Mouse (Mus musculus): ENCODE measurements around the gene Uncx. TPM values are rescaled to one million over a fixed set of nuclear protein-coding genes. Genes with fewer than 3 reads are reported as not detected.

Uncx gene
- polyA plus RNA-seq, 1 experiment from 2014 or later: not detected

DNA sequence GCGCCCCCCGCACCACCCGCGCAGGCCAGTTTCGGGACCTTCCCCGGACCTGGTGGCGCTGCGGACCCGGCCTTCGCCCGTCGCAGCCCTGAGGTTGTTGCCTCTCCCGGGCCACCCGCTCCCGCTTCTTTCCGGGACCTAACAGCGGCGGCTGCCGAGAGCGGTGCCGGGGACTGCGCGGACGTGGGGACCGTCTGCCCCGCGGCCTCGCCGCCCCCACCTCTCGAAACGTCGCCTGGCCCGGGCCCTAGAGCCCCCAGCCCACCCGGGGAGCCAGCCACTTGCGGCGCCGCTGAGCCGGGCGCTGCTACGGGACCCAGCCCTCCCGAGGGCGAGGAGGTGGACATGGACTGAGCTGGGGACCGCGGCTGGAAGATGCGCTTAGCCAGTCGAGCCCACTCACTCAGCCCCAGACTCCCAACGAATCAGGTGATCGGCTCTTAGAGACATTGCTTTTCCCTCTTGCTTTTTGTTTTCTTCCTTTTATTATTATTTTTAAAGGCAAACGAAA, 4.2 kb downstream of the Uncx start:
- 2% methylated on average over 45 of the region's 49 CpGs for WGBS (ENCODE audit: missing documents)
- H3K27ac ChIP-seq: no peak overlapping the region

DNA sequence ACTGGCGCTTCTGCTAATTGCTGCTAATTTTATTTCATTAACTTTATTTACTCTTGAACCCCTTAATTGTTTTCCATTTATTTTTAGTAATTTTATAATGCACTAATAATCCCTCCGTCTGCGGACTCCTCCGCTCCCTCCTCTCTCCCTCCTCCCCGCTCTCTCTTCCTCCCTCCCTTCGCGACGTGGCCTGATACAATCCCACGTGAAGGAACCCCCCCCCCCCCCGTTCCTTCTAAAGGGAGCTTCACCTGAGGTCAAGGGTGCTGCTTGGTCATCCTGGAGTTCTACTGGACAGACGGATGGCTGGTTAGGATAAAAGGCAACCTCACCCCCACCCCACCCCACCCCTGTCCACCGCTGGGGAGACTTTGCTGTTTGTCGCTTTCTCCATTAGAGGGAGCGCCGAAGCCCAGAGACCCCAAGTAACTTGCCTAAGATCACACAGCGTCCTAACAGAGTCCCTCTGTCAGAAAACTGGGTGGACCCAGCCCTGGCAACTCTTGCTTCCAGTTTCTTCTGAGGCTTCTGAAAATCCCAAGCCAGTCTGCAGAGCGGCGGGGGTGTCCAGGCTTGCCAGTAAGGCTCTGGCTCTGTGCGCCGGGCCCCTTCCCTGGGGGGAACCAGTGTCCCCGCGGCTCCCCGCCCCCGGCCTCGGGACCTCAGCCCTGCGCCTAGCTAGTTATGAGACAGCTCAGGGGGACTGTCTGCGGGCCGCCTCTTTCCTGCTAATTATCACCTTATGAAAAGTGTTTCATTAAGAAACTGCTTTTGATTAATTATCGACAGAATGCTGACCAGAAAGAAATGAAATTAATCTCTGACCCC, 10.4 kb downstream of the Uncx start:
- no peaks in the 10 kb centered on the region for H3K79me2 ChIP-seq (ENCODE audit: inconsistent target)
- no peak overlapping the region for H3K4me3 ChIP-seq (ENCODE audit: inconsistent target)
- H3K36me3 ChIP-seq (ENCODE audit: inconsistent target): no peaks in the 10 kb centered on the region
- no peak overlapping the region for H3K27ac ChIP-seq
- 18% methylated on average over 25 of the region's 29 CpGs for WGBS (ENCODE audit: missing documents)

More for the DNA sequence above, 4.2 kb downstream of the Uncx start:
- Histone ChIP-seq H3K79me2 (ENCODE audit: inconsistent target) (no peaks in the 10 kb centered on the region), H3K36me3 (ENCODE audit: inconsistent target) (no peaks in the 10 kb centered on the region), H3K4me3 (ENCODE audit: inconsistent target) (no peak overlapping the region)

DNA sequence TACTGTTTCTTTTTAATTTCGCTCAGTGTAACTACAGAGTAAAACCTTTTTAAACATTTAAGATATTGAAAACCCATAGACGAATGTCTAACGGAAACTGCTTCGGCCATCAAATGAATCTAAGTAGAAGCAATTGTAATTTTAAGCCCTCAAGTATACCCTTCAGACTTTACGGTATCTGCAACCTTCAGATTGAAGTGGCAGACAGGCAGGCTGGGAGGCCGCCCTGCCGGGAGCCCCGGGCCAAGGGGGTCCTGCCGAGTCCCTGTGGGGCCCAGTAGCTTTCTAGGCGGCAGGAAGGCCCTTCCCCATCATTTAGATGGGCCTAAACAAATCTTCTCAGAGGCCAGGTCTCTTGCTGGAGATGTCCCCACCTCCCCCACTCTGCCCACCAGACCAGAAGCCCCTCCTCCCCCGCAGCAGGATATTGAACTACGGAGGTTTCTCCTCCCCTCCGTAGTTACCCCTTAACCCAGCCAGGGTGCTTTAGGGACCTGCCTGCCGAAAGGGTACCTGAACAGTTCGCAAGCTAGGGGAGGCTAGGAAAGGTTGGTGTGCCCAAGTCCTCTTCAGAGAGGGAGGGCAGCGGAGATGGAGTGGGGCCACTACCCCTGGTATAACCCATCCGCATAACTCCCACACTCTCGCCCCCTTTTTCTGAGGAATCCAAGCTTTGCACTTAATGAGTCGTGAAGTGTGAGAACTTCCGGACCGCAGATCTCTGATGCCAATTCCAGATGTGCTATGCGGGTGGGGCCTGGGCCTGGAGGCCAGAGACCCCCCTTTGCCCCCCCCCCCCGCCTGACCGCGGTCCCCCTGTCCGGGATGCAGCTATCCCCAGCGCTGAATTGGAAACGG, 11.4 kb downstream of the Uncx start:
- no peak overlapping the region for H3K27ac ChIP-seq
- no peaks in the 10 kb centered on the region for H3K36me3 ChIP-seq (ENCODE audit: inconsistent target)
- WGBS (ENCODE audit: missing documents): 16% methylated on average over 25 of the region's 28 CpGs
- H3K4me3 ChIP-seq (ENCODE audit: inconsistent target): no peak overlapping the region
- no peaks in the 10 kb centered on the region for H3K79me2 ChIP-seq (ENCODE audit: inconsistent target)

DNA sequence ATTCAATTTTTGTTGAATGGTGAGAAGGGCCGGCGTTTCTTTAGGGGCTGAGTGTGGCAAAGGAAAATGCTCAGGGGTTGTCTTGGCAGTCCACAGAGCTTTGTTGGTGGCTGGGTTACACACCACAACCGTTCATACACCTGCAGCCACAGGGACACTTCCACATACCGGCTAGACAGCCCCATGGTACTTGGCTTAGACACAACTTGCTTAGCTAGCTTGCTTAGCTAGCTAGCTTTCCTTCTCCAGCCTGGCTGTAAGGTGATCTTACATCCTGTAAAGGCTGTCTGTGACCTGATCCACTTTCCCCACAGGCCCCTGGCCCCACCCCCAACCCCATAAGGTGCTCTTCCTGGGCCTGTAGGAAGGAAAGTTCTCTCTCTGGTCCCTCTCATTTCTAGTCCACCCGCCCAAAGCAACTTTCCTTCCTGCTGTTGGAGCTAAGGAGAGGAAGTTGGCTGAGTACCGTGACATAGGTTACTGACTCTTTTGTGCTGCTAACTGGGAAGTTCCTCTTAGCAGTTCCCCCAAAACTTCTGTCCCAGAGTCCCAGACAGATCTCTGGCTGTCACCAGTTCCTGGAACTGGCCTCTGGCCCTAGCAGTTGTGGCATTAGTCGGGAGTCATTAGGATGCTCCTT, 12.3 kb downstream of the Uncx start:
- 2% methylated on average over 7 of the region's 7 CpGs for WGBS (ENCODE audit: missing documents)
- H3K36me3 ChIP-seq (ENCODE audit: inconsistent target): no peaks in the 10 kb centered on the region
- no peak overlapping the region for H3K4me3 ChIP-seq (ENCODE audit: inconsistent target)
- H3K27ac ChIP-seq: no peak overlapping the region
- H3K79me2 ChIP-seq (ENCODE audit: inconsistent target): no peaks in the 10 kb centered on the region

DNA sequence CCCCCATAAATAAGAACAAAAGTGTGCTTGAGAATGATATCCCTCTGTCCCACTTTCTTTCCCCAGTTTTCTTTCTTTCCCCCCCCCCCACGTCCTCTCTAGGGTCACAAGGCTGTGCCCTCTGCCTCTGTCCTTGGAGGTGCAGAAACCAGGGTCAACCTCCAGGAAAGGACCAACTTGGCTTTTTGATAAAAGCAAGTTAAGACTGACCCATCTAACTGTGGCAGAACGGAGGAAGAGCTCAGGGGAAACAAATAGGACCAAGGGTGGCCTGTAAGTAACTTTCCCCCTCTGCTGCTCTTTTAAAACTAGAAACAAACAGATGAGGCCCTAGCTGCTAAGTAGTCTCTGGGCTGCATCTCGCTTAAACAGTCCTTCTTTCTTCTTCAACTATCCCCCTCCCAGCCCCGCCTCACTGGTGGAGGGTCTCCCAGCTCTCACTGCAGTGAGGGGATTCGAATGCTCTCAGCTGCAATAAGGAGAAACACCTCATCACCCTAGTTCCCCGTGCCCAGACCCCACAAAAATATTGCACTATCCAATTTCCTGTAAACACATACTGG, 12.9 kb downstream of the Uncx start:
- WGBS (ENCODE audit: missing documents): 27% methylated on average over 6 of the region's 6 CpGs
- no peak overlapping the region for H3K4me3 ChIP-seq (ENCODE audit: inconsistent target)
- no peaks in the 10 kb centered on the region for H3K36me3 ChIP-seq (ENCODE audit: inconsistent target)
- no peak overlapping the region for H3K27ac ChIP-seq
- no peaks in the 10 kb centered on the region for H3K79me2 ChIP-seq (ENCODE audit: inconsistent target)

DNA sequence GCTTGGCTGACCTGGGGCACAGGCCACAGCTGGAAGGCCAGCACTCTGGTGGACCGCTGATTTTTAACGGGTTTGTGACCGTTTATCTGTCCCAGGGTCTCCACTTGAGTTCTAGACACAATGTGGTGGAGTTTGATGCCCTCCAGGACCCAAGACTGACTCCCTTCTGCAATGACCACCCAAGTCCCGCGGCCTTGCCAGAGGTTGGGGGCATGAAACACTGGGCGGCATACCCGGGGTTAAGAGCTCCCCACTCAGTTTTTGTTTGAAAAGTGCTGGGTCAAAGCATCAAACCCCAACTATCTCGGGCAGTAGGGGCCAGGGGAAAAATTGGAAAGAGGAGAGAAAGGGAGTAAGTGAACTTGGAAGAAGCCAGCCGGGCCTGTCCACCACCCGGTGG, 13.8 kb downstream of the Uncx start:
- H3K4me3 ChIP-seq (ENCODE audit: inconsistent target): no peak overlapping the region
- H3K79me2 ChIP-seq (ENCODE audit: inconsistent target): no peaks in the 10 kb centered on the region
- H3K27ac ChIP-seq: no peak overlapping the region
- 16% methylated on average over 10 of the region's 10 CpGs for WGBS (ENCODE audit: missing documents)
- no peaks in the 10 kb centered on the region for H3K36me3 ChIP-seq (ENCODE audit: inconsistent target)

DNA sequence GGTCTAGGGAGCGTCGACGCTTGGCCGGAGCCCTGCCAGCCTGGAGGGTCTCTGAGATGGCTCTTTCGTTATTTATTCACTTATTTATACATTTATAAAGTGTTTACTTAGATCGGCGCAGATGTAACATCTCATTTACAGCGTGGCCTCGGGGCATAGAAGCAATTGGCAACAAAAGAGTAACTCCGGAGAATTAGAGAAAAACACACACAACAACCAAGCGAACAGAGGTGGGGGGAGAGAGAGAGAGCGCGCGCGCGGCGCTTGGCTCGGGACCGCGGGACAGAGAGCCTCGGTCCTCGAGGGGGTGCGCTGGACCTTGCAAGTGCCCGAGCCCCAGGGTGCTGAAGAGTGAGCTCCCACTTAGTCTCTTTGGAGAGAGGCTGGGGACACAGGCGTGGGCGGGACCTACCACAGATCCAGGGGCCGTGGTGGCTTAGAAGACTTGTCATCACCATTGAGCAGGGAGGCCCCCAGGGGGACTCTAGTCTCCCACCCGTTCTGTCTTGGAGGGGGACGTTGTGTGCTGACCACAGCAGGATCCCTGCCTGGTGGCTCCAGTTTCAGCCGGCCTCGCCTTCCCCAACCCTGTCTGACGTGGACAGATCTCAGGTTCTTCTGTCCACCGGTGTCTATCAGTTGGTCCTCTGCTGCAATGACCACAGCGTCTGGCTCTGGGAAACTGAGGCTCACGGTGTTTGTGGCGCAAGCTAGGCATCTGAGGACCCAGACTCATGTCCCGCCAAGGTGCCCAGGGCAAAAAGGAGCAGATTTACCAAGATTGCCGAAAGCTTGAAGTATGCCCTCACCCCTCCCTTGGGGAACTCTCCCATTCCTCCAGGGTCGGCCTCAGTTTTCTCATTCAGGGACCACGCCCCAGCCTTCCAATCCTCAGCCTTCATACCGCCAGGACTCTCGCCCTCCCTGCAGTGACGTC, 14.5 kb downstream of the Uncx start:
- H3K27ac ChIP-seq: no peak overlapping the region
- no peaks in the 10 kb centered on the region for H3K79me2 ChIP-seq (ENCODE audit: inconsistent target)
- WGBS (ENCODE audit: missing documents): 11% methylated on average over 39 of the region's 43 CpGs
- no peaks in the 10 kb centered on the region for H3K36me3 ChIP-seq (ENCODE audit: inconsistent target)
- H3K4me3 ChIP-seq (ENCODE audit: inconsistent target): no peak overlapping the region

DNA sequence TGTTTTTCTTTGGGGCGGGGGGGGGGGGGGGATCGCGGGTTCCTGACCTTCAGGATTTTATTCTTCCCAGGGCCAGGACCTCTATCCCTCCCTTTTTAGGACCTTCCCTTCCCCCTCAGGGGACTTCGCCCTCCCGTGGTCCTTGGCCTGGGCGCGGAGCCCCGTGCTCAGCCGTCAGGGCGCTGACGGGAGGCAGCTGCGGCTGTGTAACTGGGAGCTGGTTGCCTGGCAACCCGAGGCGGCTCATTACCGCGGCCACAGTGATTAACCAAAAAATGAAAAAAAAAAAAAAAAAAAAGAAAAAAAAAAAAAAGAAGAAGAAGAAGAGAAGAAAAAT, 15.1 kb downstream of the Uncx start:
- H3K4me3 ChIP-seq (ENCODE audit: inconsistent target): no peak overlapping the region
- no peaks in the 10 kb centered on the region for H3K79me2 ChIP-seq (ENCODE audit: inconsistent target)
- 0% methylated on average over 7 of the region's 16 CpGs for WGBS (ENCODE audit: missing documents)
- H3K36me3 ChIP-seq (ENCODE audit: inconsistent target): no peaks in the 10 kb centered on the region
- no peak overlapping the region for H3K27ac ChIP-seq

DNA sequence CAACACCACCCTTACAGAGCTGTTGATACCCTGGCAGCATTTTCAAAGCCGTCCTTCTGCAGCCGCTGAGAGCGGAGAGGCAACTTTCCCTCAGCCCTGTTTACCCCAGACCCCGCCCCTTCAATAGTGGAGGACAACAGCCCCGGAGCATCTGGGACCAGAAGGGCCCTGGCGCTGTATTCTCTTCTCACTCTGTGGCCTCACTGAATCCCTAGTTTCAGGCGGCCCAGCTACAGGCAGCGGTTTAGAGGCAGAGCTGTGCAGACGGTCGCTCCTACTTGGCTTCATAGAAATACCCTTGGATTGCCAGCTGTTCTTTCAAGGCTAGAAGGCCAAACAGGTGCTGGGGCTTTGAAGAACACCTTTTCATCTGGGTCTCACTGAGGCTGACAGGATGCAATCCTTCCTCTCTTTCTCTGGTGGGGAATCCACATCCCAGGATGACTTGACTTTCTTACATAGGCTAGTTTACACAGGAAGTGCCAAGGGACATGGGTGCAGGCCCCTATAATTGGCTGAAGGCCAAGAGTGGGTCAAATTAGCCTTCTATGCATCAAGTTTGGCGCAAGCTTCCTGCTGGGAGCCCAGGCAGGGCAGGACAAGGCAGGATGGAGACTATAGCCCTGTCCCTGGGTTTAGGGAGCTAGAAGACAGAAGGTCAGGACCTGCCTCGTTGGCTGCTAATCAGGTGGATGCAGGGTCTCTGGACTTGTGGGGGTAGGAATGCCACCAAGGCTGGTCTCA, 15.8 kb downstream of the Uncx start:
- Histone ChIP-seq H3K36me3 (ENCODE audit: inconsistent target) (no peaks in the 10 kb centered on the region), H3K27ac (no peak overlapping the region), H3K79me2 (ENCODE audit: inconsistent target) (no peaks in the 10 kb centered on the region), H3K4me3 (ENCODE audit: inconsistent target) (no peak overlapping the region)
- WGBS (ENCODE audit: missing documents): 30% methylated on average over 12 of the region's 12 CpGs

DNA sequence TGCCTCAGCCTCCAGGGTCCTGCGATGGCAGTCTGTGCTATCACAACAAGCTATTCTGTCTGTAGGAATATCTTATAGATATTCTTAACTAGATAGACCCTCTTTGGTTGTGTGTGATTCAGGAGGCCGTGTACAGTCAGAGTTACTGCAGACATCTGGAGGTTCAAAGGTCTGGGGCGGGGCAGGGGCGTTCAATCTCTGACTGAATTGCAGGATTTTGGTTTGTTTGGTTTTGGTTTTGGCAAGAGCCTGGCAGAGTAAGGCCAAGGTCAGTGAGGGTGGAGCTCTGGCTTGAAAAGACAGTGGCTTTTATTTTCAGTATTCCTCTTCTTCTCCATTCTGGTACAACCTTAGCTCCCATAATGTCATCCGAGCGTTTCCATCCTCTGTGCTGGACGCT, 16.5 kb downstream of the Uncx start:
- Histone ChIP-seq H3K4me3 (ENCODE audit: inconsistent target) (no peak overlapping the region), H3K36me3 (ENCODE audit: inconsistent target) (no peaks in the 10 kb centered on the region), H3K27ac (no peak overlapping the region), H3K79me2 (ENCODE audit: inconsistent target) (no peaks in the 10 kb centered on the region)
- WGBS (ENCODE audit: missing documents): 60% methylated on average over 7 of the region's 7 CpGs

DNA sequence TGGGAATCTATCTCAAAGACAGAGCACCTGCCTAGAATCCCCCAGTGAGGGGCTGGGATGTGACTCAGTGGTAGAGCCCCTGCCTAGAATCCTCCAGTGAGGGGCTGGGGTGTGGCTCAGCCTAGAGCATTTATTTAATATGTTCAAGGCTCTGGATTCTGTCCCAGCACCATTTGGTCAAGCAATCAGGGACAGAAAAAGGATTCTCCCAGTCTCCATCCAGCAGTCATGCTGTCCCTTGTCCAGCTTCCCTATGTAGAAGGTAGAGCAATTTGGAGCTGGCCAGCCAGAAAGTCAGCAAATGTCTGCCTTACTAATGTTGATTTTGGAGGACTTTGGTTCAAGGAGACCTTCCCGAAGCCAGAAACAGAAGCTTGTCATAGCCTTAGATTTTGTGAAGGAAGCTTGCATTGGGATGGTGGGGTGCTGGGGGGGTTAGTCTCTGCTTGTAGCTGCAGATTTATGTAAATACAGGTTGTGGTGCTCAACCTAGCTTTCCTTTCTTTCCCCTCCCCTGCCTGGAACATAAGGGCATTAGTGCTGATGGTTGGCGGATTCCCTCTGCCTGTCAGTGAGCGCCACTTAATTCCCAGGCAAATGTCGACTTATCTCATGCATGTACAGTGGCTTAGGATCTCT, 18.2 kb downstream of the Uncx start:
- no peaks in the 10 kb centered on the region for H3K36me3 ChIP-seq (ENCODE audit: inconsistent target)
- H3K79me2 ChIP-seq (ENCODE audit: inconsistent target): no peaks in the 10 kb centered on the region
- 78% methylated on average over 4 of the region's 4 CpGs for WGBS (ENCODE audit: missing documents)
- no peak overlapping the region for H3K4me3 ChIP-seq (ENCODE audit: inconsistent target)
- no peak overlapping the region for H3K27ac ChIP-seq

DNA sequence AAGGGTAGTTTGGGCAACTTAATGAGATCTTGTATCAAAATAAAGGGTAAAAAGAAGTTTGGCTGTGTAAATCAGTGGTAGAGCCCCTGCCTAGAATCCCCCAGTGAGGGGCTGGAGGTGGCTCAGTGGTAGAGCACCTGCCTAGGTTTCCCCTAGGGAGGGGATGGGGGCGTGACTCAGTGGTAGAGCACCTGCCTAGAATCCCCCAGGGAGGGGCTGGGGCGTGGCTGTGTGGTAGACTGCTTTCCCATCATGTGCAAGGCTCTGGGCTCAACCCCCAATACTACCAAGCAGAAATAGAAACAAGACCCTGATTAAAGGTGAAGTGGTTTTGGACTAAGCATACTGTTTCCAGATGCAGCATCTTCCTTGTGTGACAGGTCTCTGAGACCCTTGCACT, 21.4 kb downstream of the Uncx start:
- H3K36me3 ChIP-seq (ENCODE audit: inconsistent target): no peaks in the 10 kb centered on the region
- no peak overlapping the region for H3K27ac ChIP-seq
- no peak overlapping the region for H3K4me3 ChIP-seq (ENCODE audit: inconsistent target)
- no peaks in the 10 kb centered on the region for H3K79me2 ChIP-seq (ENCODE audit: inconsistent target)
- WGBS (ENCODE audit: missing documents): 53% methylated on average over 2 of the region's 2 CpGs

DNA sequence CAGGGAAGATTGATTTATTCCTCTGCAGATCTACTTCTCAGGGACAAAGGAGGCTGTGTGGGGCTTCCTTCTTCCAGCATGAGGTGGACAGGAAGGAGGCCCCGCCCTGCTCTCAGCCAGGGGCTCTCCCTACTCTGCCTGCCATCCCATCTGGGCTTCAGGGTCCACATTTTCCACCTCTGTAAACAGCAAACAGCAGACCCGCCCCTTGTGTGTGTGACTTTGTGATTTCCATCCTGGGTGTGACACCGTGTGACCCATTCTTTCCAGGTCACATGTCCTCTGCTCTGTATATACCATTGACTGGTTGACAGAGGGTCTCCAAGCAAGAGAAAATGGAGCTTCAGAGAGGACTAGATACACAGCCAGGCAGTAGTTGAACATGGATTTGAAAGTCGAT, 22.2 kb downstream of the Uncx start:
- Histone ChIP-seq H3K27ac (no peak overlapping the region), H3K79me2 (ENCODE audit: inconsistent target) (no peaks in the 10 kb centered on the region), H3K36me3 (ENCODE audit: inconsistent target) (no peaks in the 10 kb centered on the region), H3K4me3 (ENCODE audit: inconsistent target) (no peak overlapping the region)
- WGBS (ENCODE audit: missing documents): 63% methylated on average over 4 of the region's 4 CpGs

Measured in macrophage (primary cell).